Mouse (Mus musculus): ENCODE results near the gene Etnk1. TPM values are rescaled to one million over a fixed set of nuclear protein-coding genes. Genes with fewer than 3 reads are reported as not detected.

The Etnk1 gene
- total RNA-seq, 2 experiments from 2014 or later: 142 to 157 TPM

- no peak for DNase-seq (ENCODE audit: low spot score in 2 of 2)
These were observed 41.9 kb downstream of the Etnk1 start for GRCm38 (mm10) chr6:143208880-143209279.

GRCm38 (mm10) chr6:143212766-143213165 is 45.7 kb downstream of the Etnk1 start:
- no peak for DNase-seq (ENCODE audit: low spot score in 2 of 2)

- DNase-seq (ENCODE audit: low spot score in 2 of 2): no peak
These were observed 46.4 kb downstream of the Etnk1 start for GRCm38 (mm10) chr6:143213461-143213860.

DNA sequence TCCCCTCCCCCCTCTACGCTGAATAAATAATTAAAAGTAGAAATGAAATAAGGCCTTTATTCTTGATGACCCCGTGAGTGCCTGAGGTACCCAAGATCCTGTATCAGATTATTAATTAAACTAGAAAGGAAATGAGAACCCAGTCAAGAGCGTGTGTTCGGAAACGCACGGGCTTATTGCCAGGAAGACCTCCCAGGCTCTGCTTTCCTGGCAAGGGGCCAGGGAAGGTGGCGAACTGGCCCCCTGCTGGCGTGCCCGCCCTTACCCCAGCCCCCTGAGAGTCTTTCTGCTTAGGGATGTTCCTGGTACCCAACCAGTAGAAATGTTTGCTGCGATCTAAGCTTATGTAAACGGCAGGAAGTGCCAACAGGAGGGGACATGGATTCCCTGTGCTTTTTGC is 49.2 kb downstream of the Etnk1 start:
- no peak for DNase-seq (ENCODE audit: low spot score in 2 of 2)

DNA sequence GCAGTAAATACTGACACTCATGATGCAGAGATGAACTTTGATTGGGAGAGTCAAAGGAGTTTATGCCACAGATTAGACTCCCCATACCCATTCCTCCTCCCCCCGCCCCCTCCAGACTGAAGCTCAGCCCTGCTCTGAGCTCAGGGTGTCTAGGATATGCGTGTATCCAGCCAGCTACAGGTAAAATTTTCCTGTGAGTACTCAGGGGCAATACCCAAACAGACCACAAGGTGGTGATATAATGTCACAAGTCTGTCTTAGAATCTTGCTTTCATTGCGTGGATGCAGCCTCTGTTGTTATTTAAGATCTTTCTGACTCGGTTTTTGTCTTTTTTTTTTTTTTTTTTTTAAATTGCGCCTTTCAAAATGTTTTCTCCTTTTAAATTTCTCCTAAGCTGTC is 52.3 kb downstream of the Etnk1 start:
- DNase-seq (ENCODE audit: low spot score in 2 of 2): peak; percentile 64 to 73

DNA sequence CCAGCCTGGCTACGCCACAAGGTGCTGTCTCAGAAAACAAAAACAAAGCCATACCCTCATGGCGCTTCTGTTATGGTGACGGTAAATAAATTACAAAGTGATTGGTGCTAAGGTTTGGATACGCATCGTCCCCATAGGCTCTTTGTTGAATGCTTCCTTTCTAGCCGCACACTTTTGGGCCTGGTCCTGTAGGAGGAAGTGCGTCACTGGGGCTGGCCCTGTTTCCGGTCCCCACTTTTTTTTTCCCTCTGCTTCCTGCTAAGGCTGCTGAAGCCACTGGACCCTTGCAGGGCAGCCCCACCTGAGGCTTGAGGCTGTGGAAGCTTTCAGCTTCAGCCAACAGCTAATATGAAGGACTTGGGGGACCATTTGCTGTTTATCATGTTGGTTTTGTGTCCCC is 54.2 kb downstream of the Etnk1 start:
- no peak for DNase-seq (ENCODE audit: low spot score in 2 of 2)

- no peak for DNase-seq (ENCODE audit: low spot score in 2 of 2)
These were observed 57.0 kb downstream of the Etnk1 start for GRCm38 (mm10) chr6:143224057-143224456.

DNA sequence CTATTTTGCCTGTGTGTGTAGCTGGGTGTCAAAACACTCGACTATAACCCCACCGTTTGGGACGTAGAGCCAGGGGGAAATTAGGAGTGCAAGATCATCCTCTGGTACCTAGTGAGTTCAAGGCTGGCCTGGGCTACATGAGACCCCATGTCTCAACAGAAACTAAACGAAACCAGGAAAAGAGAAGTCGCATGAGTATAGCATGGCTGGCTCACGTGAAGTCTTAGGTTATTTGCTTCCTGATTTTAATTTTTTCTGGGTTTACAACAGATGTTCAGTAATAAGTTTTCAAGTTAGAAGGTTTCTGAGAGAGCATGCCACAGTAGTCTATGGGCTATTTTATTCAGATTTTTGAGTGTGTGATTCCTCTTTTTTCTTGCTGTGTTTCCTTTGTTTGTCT is 57.9 kb downstream of the Etnk1 start:
- no peak for DNase-seq (ENCODE audit: low spot score in 2 of 2)

- DNase-seq (ENCODE audit: low spot score in 2 of 2): no peak
These were observed 61.7 kb downstream of the Etnk1 start for GRCm38 (mm10) chr6:143228696-143229095.

- no peak for DNase-seq (ENCODE audit: low spot score in 2 of 2)
These were observed 62.9 kb downstream of the Etnk1 start for GRCm38 (mm10) chr6:143229906-143230305.

- DNase-seq (ENCODE audit: low spot score in 2 of 2): no peak
These were observed 63.9 kb downstream of the Etnk1 start for GRCm38 (mm10) chr6:143230888-143231287.

GRCm38 (mm10) chr6:143232718-143233117 is 65.7 kb downstream of the Etnk1 start:
- no peak for DNase-seq (ENCODE audit: low spot score in 2 of 2)

DNA sequence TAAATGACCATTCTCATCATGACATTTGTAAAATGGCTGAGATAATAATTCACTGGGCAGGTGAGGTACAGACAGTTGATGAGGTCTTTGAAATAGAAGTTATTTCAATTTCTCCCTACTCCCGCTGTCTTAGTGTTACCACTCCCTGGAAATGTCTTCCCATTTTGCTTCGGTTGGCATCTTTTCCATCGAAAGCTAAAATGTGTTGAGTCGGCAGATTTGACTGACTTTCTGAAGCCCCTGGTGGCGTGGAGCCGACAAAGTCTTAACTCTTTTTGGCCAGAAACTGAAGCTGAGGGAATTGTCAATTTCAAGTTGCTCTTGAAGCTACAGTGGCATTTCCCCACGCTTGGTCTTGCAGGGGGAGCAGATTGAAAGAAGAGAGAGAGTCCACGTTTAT is 67.8 kb downstream of the Etnk1 start:
- no peak for DNase-seq (ENCODE audit: low spot score in 2 of 2)

DNA sequence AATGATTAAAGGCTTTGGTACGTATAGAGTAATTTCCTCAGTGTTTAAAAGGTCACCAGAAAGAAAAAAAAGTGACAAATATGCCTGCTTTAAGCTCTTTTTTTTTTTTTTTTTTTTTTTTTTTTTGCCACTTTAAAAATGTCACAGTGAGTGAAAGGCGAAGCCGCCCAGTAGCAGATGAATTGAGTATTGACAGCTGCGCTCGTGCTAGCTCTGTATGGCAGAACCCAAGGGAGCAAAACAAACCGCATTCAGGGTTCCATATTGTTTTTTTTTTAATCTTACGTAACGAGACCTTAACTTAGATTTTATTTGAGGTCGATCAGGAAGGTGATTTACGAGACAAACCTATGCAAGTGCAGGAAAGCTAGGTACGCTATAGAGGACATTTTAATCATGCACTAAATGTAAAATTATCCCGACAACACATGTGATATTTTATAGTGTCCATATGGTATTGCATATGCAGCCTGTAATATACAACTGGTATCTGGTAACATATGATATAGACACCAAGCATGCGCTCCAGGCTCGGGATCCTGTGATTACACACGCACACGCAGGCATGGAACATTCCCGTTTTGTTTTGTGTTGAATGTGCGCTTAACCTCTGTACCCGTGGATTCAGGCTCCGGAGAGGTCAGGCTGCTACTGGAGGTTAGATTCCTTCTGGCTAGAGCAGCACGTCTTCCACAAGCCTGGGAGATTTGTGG is 72.5 kb downstream of the Etnk1 start:
- DNase-seq (ENCODE audit: low spot score in 2 of 2): no peak

GRCm38 (mm10) chr6:143243191-143243590 is 76.2 kb downstream of the Etnk1 start:
- no peak for DNase-seq (ENCODE audit: low spot score in 2 of 2)

DNA sequence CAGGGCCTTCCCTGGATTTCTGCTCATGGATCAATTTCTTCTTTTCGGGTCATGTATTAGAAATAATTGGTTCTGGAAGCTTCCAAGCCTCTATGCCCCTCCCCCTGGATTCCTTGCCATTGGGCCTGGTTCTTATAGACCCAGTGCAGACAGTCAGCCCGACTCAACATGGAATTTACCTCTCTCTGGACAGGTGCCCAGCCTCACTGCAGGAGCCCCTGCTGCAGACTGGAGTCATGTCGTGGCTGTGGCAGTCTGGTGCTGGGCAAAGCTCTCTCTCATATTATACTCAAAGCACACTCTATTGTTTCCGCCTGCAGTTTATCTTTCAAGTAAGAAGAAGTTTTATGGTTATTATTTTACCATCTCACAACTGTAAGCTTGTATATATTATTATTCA is 90.9 kb downstream of the Etnk1 start:
- no peak for DNase-seq (ENCODE audit: low spot score in 2 of 2)

- DNase-seq (ENCODE audit: low spot score in 2 of 2): peak; percentile 25 to 45
These were observed 92.2 kb downstream of the Etnk1 start for GRCm38 (mm10) chr6:143259169-143259629.

GRCm38 (mm10) chr6:143259870-143260559 is 93.0 kb downstream of the Etnk1 start:
- peak in 1 of 2 experiments; percentile 28 for DNase-seq (ENCODE audit: low spot score in 2 of 2)

GRCm38 (mm10) chr6:143260560-143261288 is 93.7 kb downstream of the Etnk1 start:
- DNase-seq (ENCODE audit: low spot score in 2 of 2): no peak

GRCm38 (mm10) chr6:143261289-143261665 is 94.3 kb downstream of the Etnk1 start:
- DNase-seq (ENCODE audit: low spot score in 2 of 2): no peak

DNA sequence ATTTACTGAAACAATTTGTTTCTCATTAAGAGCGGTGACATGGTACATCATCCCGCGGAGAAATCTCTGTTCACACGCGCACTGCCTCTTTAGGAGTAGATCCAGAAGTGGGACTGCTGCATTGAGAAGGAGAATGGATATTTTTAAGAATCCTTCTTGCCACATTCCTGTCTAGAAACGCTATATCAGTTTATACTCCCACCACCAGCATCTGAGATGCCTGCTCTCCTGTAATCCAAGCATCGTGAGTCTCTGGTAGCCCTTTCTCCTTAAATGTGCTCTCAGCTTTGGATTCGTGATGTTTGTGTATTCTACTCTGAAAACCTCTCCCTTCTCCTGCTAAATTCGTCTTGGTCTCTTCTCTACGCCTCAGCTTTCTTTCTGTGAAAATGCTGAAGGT is 98.5 kb downstream of the Etnk1 start:
- no peak for DNase-seq (ENCODE audit: low spot score in 2 of 2)

GRCm38 (mm10) chr6:143279222-143279621 is 112.2 kb downstream of the Etnk1 start:
- no peak for DNase-seq (ENCODE audit: low spot score in 2 of 2)

Data from layer of hippocampus, postnatal 10 days (tissue).